Mouse (Mus musculus) T-helper 1 cell (primary cell): ENCODE results near the gene Ptprf.

Source experiments
- in situ Hi-C: fragments of 300-600 bp; cut with MboI, MseI; formaldehyde crosslinking; loops from one replicate; pipeline ENCODE4 v1.15.1; 2025; ENCODE audit warnings: high pct_unique_total_duplicates

Ptprf gene

DNA sequence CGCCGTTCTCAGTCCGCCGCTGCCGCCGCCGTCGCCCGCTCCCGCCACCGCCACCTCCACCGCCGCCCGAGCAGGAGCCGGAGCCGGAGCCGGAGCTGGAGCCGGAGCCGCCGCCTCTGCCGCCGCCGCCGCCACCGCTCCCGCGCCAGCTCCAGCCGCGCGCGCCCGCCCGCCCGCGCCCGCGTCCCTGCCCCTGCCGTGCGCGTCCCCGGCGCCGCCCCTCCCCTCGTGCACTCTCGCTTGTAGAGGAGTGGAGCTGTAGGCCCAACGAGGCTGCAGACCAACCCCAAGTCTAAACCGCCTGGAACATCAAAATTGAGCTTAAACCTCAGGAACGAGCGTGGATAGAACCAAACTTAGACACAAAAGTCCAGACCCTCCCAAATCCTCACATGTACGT lies at the start of gene Ptprf:
TSS of gene Ptprf (minus strand) at position 175 of the 400 bp plus-strand sequence.
- in situ Hi-C loops, result loop anchor here (5.0 kb wide), 1 partner anchor 204 kb away; no protein-coding TSS in a partner anchor

DNA sequence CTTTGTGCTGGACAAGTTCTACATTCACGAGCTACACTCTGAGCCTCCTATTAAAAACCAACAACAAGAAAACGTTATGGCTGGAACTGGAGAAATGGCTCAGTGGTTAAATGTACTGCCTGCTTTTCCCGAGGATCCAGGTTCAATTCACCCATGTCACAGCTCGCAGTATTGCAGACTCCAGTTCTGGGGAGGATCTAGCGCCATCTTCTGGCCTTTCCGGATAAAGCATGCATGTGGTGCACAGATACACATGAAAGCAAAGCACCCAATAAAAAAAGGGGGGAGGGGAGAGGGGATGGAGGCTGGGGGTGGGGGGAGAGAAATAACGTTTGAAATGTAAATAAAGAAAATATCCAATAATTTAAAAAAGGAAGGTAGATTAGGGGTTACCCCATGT lies 45.5 kb upstream of the Ptprf start:
- in situ Hi-C loops, result no loop called here

DNA sequence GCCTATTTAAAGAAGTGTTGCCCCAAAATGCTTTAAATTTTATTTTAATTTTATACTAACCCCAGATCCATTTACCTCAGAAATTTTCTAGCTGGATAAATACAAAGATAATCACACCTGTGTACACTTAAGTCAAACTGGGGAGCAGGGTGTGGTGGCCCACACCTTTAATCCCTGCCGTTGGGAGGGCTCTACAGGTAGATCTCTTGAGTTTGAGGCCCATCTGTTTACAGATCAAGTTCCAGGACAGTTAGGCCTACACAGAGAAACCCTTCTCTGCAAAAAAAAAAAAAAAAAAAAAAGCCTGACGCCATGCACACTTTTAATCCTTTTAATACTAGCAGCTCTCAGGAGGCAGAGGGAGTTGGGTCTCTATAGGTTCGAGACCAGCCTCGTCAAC lies 44.8 kb upstream of the Ptprf start:
- in situ Hi-C loops, result no loop called here

DNA sequence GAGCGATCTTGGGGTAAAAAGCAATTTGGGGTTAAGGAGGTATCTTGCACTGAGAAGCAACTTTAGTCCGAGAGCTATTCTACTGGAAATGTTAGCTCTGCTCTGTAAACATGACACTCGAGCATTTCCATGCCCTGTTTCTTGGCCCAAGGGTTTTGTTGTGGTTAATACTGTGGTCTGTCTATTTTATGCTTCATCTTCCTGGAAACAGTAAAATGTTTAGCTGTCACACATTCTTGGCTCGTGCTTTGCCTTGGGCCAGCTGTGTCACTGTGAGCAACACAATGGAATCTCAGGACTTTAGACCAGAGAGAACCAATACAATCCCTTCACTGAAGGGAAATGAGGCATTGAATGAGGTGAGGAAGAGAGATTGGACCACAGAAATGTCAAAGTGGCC lies 40.6 kb upstream of the Ptprf start:
- in situ Hi-C loops, result no loop called here

DNA sequence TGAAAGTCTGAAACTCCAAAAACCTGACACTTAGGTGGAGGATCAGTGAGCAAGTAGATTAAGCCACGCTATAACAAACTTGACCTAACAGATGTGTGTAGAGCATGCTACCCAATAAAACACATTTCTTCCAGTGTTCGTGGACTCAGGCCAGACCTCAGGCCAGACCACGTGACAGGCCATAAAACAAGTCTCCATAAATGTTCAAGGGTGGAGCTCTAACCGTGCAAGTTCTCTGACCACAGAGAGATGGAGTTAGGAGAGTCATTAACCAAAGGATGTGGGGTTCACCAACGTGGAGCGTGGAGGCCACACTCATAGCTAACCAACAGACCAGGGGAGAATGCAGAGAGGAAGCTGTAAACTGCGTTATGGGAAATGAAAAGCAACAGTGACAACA lies 35.3 kb upstream of the Ptprf start:
- in situ Hi-C loops, result no loop called here

DNA sequence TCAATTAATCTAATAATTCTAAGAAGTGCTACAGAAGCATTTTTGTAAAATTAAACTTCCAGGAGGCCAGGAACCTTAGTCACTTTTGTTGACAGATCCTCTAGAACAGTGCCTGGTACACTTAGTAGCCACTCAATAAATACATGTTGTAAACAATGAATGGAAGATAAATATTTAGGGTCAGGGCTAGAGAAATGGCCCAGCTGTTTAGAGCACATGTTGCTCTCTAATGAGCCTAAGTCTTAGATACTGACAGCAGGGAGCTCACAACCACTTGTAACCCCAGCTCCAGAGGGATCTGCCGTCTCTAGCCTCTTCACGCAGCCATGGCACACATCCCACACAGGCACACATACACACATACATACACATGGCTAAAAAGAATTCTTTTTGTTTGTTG lies 29.4 kb upstream of the Ptprf start:
- in situ Hi-C loops, result no loop called here

DNA sequence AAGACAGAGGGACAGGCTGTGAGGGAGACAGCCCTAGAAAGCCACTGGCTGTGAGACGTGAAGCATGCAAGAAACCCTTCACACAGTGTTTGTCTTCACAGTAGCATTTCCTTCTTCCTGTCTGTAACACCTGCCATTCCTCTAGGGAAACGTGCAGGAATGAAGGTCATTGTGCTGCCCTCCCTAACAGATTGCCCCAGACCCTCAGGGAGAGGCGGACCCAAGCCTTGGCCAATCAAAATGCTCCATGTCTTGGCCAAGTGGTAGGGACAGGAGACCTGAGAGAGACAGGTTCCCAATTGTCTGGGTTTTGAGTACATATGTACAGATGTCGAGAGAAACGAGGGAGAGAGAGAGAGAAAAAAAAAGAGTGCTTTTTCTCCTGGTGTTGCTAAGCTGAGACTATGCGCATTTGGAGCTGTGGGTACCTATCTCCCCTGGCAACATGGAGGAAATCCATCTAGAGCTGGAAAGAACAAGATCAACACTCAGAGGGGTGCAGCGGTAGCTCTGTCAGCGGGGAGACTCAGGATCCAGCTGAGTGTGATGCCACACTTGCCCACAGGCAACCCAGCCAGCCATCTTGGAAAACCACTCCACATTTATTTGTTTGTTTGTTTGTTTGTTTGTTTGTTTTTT lies 28.6 kb upstream of the Ptprf start:
- in situ Hi-C loops, result no loop called here

DNA sequence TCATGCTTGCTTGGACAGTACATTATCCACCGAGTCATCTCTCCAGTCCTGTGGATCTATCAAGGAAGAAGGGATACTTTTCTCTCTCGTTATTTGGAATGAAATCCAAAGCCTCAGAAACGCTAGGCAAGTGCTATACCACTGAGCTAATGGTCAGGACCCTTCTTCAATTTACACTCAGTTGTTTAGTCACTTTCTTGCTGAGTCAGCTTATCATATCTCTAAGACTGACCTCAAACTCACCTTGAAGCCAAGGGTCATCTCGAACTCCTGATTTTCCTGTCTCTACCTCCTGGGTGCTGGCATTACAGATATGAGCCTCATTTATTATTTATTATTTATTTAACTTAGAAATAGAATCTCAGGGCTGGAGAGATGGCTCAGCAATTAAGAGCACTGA lies 25.5 kb upstream of the Ptprf start:
- in situ Hi-C loops, result no loop called here

DNA sequence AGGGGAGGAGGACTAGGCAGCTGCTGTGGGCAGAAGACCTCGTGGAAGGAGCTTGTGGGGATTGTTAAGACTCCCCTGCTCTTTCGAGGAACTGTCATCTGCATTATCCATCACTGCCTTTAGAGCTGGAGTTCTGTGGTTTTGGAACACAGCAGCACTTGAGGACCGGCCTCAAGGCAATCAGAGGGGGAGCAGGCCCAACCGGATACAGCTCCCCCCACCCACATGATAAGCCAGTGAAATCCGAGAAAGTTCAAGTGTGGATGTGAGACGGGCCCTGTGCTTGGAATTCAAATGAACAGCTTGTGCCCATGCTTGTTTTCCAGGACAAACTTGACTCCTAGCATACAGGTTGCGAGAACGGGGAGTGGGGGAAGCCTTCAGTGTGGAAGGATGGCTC lies 24.1 kb upstream of the Ptprf start:
- in situ Hi-C loops, result no loop called here

DNA sequence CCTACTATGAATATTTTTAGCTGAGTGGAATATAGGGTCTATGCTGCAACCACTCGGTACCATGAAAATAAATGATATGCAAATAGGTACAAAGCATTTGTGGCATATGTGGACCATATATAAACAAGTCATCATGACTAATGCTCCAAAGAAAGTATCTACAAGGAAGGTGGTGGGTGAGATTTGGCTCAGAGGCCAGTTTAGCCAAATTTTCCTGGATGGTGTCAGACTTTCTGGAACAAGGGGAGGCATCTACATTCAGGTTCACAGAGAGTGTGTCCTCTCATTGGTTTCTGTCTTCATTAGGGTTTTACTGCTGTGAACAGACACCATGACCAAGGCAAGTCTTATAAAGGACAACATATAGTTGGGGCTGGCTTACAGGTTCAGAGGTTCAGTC lies 19.3 kb upstream of the Ptprf start:
- in situ Hi-C loops, result no loop called here

DNA sequence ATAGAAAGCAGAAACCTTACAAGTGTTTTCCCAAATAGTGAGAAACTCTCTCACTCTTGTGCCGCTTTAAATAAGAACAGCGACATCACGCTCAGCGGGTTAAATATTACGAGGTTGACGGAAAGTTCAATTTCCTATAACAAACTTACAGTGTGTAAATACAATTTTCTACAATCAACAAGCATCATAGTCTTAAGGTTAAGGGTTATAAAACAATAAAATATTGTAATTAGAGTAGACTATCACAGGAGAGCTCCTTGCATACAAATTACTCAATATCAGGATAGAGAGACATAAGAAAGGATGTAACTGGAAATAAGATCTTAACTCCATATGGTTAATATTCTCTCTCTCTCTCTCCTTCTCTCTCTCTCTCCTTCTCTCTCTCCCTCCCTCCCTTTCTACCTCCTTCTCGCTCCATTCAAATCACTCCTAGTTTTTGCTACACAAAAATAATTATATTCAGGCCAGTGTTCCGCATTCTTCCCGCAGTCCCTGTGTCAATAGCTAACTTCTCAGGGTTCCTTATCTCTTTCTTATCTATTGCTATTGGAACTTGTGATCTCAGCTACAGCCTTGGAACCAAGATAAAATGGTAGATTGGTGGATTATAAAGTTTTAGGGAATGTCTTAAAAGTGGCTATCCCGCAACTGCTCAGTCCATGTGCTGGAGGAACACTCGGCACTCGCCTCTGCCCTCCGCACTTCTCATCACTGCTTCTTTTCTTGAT lies 16.5 kb upstream of the Ptprf start:
- in situ Hi-C loops, result no loop called here

DNA sequence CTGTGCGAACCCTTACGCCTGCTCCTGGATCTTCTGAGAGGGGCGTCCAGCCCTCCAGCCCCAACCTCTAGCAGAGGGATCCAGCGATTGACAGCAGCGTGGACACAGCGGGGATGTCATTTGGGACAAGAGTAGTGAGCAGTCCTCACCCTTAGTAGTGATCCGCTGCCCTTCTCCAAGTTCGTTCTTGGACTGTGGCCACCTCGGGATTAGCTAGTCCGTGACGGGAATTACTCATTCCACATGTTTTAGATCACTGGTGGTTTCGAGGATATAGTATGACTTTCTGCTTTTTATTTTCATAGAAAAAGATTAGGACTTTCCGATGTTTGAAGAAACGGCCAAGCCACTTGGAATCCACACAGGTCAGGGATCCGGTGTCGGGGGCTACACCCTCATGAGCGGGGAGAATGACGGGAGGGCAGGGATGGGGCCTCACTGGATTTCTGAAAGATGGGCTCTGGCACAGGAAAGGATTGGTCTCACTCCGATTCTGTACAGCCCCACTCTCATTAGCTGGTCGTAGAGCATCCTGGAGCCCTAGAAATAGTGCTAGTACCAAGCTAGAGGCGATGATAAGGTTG lies 15.0 kb upstream of the Ptprf start:
- in situ Hi-C loops, result no loop called here

DNA sequence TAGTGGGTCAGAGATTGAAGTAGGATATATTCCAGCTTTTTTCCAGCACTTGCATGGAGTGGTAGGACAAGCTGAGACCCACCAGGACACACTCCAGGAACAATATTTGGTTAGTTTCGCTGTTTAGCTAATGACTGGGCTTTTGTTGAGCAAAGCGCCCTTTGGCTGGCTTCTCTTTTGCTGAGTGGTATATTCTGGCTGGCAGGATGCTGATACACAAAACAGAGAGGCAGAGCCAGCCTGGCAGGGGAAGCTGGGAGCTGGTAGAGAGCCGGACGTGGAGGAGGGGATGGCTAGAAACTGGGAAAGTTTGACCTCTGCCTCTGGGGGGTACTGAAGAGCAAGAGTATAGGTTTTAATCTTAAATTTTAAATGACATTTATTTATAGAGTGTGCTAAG lies 13.8 kb upstream of the Ptprf start:
- in situ Hi-C loops, result no loop called here

DNA sequence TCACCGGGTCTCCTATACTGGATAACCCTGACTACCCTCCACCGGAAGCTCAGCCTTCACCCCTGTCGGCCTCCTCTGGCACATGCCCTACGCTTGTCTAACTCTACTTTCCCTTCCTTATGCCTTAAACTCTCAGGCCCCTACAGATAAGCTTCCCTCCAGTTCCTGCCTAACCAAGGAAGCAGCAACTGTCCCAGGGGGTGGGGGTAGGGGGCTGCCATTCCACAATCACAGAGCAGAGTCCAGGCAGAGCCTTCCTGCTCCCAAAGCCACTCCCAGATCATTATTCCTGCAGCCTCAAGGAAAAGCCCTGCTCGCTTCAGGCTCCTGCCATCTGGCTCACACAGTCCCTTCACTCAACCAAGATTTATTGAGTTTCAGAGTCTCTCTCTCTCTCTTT lies 6.6 kb upstream of the Ptprf start:
- in situ Hi-C loops, result no loop called here

DNA sequence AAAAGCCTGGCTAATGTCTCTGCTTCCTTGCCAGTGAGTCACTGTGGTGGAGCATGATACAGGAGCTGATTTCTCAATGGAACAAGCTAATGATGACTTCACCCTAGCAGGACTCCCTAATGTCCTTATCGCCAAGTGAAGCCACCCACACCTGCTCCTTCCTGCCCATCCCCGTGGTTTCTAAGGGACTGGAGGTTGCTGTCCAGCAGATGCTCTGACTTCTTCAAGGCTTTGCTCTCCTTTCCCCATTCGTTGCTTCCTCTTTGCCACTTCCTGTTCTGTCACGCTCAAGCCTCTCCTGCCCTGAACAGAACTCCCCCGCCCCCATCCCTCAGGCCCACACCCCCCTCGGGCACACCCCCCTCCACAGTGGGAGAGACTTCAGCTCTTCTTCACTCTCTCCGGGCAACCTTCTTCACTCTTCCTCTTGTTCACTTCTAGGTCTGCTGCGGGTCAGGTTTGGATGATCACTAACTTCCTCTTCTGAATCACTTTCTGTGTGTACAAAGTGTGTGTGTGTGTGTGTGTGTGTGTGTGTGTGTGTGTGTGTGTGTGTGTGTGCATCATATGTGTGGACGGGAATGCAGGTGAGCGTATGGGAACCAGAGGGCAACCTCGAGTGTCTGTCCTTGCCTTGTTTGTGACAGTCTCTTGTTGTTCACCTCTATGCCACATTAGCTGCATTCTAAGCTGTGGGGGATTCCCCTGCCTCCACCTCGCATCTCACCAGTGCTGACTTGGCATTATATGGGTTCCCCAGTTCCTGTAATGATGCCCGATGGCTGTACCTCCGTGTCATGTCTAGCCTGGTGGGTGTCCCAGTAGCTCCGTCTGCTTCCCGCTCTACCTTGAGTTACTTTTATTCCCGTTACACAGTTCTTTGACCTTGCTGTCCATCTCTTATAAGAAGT lies 4.7 kb upstream of the Ptprf start:
- in situ Hi-C loops, result no loop called here

DNA sequence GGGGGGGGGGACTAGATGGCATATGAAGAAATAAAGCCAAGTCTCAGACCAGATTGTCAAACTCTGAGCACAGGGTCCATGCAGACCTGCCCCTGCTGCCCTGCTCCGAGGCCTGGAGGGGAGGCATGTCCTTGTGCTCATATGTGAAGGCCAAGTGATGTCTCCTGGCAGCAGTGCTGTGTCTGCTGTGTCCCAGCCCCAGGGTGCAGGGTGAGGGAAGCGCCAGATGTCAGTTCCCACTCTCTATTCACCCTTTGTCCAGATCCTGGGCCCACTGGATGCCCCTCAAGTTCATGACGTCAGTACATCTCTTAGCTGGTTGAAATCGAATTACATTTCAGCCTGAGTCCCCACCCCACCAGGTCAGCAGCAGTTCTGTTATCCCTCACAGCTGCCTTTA lies 3.6 kb upstream of the Ptprf start:
- in situ Hi-C loops, result loop anchor here (5.0 kb wide), 1 partner anchor 208 kb away; no protein-coding TSS in a partner anchor

DNA sequence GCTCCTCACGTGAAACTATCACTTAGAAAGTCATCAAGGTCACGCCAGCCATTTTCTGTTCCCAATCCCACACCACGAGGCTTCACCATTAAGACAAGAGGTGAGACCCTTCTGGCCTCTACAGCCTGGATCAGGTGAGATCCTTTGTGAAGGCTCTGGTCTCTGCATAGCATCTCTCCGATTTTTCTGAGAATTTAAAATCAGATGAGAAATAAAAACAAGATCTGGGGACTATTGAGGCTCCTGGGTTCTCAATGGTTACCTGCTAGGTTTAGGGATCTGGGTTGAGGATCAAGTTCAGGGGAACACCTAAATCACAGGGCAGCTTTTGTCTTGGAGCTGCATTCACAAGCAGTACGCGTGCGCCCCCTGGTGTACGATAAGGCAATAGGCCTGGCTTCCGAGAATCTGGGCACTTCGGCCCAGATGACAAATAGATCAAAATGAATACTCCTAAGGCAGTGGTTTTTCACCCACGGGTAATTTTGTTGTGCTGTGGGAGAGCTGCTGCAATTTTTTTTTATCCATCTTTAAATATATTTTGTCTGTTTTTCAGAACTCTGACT lies 1.6 kb upstream of the Ptprf start:
- in situ Hi-C loops, result loop anchor here (5.0 kb wide), 1 partner anchor 206 kb away; no protein-coding TSS in a partner anchor

DNA sequence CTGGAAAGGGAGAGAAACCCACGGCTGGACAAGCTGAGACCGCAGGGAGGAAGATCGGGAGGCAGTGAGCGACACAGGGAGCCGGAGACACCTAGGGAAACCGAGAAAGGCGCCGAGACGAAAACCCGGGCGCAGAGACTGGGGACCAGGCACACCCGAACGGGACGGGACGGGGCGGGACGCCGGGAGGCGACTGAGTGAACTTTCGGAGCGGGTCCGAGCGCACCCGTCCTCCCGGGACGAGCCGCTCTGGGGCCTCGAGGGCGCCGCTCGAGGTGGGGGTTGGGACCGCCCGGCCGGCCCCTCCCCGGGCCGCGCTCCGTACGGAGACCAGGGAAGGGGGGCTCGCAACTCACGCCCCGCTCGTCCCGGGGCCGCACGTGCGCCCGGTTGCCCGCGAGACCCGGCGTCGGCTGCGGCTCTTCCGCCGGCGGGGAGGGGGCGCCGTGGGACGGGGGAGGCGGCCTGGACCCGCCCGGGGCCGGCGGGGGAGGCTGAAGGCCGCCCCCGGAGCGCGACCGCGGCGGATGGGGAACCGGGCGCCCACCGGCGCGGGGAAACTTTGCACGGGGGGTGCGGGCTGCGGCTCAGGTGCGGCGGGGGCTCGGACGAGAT lies 682 bp downstream of the Ptprf start:
- in situ Hi-C loops, result loop anchor here (5.0 kb wide), 1 partner anchor 203 kb away; no protein-coding TSS in a partner anchor

DNA sequence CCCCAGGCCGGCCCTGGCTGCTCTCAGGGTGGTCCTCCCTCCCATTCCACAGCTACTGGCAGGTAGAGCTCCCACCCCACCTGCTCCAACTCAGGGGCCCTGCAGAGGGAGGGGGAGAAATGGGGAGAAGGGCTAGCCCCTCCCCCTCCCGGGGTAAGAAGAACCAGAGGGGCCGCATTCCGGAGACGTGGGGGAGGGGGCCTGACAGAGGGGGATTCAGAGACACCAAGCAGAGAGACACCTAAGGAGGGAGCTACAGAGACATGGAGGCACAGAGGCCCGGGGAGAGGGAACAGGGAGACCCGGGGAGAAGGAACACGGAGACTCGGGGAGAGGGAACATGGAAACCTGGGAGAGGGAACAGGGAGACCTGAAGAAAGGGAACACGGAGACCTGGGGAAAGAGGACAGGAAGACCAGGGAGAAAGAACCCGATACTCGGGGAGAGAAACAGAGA lies 1.2 kb downstream of the Ptprf start:
- in situ Hi-C loops, result loop anchor here (5.0 kb wide), 2 partner anchors 73 to 203 kb away; no protein-coding TSS in a partner anchor

DNA sequence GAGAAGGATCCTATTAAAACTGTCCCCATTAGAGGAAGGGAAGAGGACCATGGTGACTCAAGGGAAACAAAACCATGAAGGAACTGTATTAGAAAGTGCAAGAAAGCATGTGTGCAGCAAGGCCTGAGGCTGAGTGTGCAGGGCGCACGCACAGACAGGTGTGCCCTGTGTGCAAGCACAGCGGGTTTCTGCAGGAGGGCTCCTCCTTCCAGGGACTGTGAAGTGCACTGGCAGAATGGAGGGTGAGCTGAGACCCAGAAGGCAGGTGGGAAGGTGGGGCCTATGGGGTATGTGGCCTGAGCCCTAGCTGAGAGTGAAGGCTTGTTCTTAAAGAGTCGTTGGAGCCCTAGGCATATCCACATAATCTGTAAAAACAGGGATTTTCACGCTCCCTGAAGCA lies 1.9 kb downstream of the Ptprf start:
- in situ Hi-C loops, result loop anchor here (5.0 kb wide), 1 partner anchor 72 kb away; no protein-coding TSS in a partner anchor

DNA sequence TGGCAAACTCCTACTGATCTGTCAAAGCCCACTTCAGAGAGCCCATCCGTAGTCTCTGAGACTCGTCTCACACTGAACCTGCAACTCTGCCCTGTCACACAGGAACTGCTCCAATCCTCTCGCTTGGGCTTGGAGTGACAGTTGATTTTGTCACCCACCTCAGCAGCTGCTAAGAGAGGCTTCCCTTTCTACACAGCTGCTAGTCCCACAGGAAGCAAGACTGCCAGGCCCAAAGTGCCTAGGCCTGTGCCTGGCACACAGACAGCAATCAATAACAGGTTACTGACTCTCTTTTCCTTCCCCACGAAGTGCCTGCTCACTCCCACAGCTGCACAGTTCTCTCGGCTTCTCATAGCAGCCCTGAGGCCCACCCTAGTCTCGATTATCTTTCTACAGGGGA lies 2.7 kb downstream of the Ptprf start:
- in situ Hi-C loops, result loop anchor here (5.0 kb wide), 1 partner anchor 71 kb away; no protein-coding TSS in a partner anchor
